Mouse (Mus musculus): ENCODE measurements around the gene Tmc3.

The Tmc3 gene

DNA sequence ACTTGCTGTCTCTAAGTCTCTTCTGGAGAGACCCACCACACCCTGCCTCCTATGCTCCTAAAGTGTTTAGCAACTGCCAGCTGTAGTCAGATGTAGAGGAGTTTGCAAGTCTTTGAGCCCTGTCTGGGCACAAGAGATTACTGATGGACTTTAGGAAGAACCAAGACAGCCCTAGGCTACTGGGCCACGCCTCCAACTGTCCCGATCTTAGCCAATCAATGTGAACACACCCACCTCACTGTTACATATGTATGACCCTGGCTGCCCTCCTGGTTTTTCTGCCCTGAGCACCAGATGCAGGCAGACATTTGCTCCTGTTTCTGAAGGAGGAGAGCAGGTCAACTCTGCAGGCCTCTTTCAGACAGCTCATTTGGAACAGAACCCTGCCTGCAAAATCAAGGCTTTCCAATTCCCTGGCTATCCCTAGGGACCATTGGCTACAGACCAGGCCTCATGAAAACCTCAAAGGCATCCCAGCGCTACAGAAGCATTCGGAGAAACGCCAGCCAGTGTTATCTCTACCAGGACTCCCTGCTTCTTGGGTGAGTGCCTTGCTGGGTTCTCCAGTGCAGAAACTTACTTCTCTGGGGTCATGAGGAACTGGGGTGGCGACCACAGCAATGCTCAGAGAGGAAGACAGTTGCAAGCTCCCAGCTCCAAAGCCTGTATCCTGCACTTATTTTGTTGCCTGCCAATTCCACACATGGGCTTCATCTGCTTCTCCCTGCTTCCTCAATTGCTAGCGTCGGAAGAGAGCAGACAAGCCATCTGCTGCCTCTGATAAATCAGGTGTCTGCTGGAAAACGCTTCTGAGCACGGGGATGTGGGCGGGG, at the start of gene Tmc3:
TSS of gene Tmc3 (plus strand) at position 289 of the 833 bp plus-strand sequence.
- in situ Hi-C loops (cut with MboI, MseI): no loop called here

DNA sequence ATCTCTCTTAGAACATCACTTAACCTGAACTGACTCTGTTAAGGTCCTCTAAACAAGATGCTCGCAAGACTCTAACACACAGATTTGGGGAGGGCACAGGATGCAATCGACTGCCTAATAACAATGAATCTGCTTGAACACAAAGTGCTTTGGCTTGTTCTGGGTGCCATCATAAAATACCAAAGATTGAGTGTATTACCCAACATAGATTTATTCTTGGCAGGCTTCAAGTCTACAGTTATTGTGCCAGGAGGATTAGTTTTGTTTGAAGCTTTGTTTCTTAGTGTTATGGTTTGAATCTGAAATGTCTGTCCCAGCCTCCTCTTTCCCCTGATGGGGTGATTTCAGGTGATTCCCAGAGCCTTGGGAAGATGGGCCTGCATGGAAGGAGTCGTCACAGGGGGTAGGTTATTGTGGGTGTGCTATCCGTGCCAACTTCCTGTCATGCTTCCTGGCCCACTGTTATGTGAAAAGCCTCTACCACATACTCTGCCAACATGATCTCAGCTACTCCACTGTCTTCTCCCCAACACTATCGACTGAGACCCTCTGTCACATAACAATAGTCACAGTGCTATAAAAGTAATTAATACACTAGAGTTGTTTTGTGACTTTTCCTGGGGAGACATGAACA, 43.1 kb upstream of the Tmc3 start:
- in situ Hi-C loops (cut with MboI, MseI): no loop called here

- in situ Hi-C loops (cut with MboI, MseI): no loop called here
These were observed 35.9 kb upstream of the Tmc3 start for GRCm38 (mm10) chr7:83548686-83549352.

GRCm38 (mm10) chr7:83549353-83549774, 35.4 kb upstream of the Tmc3 start:
- in situ Hi-C loops (cut with MboI, MseI): no loop called here

GRCm38 (mm10) chr7:83549951-83550407, 34.7 kb upstream of the Tmc3 start:
- in situ Hi-C loops (cut with MboI, MseI): loop anchor here (5.0 kb wide), 1 partner anchor 838 kb away; no protein-coding TSS in a partner anchor

DNA sequence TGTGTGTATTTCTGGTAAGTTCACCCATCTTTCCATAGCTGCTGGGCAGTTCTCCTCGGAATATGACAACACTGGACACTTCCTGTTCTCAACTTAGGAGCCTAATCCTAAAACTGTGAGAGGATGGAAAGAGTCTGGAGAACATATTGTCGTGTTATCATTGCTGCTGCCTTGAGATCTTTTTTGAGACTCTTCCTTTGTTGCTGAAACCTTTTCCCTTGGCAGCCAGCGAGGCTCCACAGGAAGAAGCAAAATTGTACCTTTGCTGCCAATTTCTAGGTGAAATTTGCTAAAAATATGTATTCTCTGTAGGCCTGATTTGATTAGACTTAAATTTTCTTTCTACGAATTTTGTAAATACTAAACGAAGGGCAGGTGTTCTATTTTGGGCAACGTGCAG, 30.2 kb upstream of the Tmc3 start:
- in situ Hi-C loops (cut with MboI, MseI): loop anchor here (5.0 kb wide), 1 partner anchor 842 kb away; no protein-coding TSS in a partner anchor

GRCm38 (mm10) chr7:83556488-83556887, 28.2 kb upstream of the Tmc3 start:
- in situ Hi-C loops (cut with MboI, MseI): no loop called here

GRCm38 (mm10) chr7:83558741-83559280, 25.9 kb upstream of the Tmc3 start:
- in situ Hi-C loops (cut with MboI, MseI): no loop called here

DNA sequence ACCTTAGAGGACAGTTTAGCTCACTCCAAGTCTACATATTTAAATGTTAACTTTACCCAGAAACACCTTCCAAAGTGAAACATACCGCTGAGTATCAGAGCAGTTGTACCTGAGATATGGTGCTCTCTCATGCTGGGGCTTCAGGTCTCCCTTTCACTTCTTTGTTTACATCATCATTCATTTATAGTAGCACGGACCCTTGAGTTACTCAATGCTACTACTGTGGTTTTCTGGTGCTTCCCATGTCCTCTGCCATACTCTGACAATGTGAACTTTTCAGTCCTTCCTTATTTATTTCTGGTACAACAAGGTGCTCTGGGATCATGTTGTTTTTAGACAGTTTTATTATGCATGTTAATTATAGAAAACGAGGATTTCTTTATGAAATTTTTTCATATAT, 25.2 kb upstream of the Tmc3 start:
- in situ Hi-C loops (cut with MboI, MseI): no loop called here

- in situ Hi-C loops (cut with MboI, MseI): no loop called here
These were observed 22.9 kb upstream of the Tmc3 start for GRCm38 (mm10) chr7:83561849-83562248.

DNA sequence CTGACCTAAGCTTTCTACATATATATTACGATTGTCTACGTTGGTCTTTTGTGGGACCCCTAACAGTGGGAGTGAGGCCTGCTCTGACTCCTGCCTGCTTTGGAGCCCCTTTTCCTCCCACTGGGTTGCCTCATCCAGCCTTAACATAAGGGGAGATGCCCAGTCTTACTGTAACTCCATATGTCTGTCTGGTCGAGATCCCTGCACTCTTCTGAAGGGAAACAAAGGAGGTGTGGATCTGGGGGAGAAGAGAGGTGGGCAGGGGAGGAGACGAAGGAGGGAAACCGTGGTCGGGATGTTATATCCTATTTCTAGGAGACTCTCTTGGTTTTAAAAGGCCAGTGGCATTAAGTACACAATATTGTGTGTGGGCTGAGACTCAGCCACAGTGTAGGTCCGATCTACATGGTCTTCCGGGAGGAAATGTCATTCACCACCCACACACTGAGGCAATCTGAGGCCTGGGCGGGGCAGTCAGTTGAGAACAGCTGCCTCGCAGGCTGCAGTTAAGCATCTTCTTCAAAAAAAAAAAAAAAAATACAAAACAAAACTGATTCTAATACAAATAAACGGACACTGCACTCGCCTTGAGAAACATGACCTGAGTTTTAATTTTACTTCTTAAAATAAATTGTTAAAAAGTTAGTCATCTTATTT, 20.0 kb upstream of the Tmc3 start:
- in situ Hi-C loops (cut with MboI, MseI): loop anchor here (5.0 kb wide), 1 partner anchor 103 kb away; no protein-coding TSS in a partner anchor

GRCm38 (mm10) chr7:83565976-83566375, 18.8 kb upstream of the Tmc3 start:
- in situ Hi-C loops (cut with MboI, MseI): loop anchor here (5.0 kb wide), 1 partner anchor 101 kb away; no protein-coding TSS in a partner anchor

DNA sequence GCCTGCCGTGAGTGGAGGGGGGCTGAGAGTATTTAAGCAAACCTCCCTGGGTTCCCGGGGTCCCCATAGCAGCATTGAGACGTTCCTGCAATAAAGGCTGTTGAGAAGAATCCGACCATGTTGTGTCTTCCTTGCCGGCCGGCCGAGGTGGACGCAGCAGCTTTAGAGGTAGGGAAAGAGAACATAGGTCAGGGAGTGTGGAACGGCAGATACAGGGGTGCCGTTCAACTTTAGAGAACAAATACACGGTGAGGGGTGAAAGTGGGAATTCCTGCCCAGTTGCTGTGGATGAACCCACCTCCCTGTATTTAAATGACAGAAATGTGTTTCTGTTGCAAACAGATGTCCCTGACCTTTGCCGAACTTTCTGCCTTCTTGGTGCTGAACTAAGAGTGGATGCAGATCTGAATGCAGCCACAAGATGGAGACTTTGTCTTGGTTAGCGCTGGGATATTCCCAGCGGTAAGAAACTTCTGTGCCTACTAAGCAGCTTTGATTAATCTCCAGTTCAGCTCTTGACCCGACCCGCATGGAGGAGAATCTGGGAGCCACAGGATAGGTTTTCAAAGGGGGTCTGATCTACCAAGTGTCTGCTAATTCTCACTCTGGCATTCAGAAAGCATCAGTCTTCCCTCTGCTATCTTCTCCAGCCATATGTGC, 16.8 kb upstream of the Tmc3 start:
- in situ Hi-C loops (cut with MboI, MseI): loop anchor here (5.0 kb wide), 1 partner anchor 99 kb away; no protein-coding TSS in a partner anchor

- in situ Hi-C loops (cut with MboI, MseI): loop anchor here (5.0 kb wide), 1 partner anchor 98 kb away; no protein-coding TSS in a partner anchor
These were observed 15.9 kb upstream of the Tmc3 start for GRCm38 (mm10) chr7:83568815-83569214.

GRCm38 (mm10) chr7:83569436-83569835, 15.3 kb upstream of the Tmc3 start:
- in situ Hi-C loops (cut with MboI, MseI): loop anchor here (5.0 kb wide), 1 partner anchor 98 kb away; no protein-coding TSS in a partner anchor

DNA sequence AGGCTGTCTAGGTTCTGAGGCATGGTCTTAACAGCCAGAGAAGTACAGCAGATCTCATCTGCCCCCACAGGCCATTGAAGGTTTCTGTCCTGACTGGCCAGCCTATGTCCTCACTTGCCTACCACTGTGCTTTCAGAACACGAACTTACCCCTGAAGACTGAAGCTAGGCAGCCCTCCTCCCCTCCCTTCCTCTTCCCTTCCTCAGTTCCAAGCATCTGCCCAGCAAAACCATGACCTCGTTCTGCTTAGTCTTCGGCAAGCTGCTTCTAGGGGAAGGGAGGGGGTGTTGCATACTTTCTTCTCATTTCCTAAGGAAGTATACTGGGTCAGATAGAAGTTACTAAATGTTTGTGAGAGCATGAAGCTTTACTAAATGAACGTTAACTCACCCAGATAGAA, 13.7 kb upstream of the Tmc3 start:
- in situ Hi-C loops (cut with MboI, MseI): no loop called here

DNA sequence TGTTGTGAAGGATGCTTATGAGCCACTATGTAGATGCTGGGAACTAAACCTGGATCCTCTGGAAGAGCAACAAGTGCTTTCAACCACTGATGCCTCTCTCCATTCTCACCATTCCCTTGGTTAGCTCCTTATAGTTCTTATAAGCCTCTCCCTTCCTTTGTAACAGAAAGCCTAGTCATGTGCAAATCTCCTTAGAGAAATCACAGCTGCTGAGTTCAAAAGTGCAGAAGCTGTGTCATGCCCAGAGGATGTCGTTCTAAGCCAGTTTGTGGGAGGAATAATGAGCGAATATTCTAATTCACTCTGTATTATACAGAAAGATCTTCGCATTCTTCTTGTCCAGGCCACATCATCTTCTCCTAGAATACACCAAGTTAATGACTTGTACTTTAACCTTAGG, 12.8 kb upstream of the Tmc3 start:
- in situ Hi-C loops (cut with MboI, MseI): no loop called here

DNA sequence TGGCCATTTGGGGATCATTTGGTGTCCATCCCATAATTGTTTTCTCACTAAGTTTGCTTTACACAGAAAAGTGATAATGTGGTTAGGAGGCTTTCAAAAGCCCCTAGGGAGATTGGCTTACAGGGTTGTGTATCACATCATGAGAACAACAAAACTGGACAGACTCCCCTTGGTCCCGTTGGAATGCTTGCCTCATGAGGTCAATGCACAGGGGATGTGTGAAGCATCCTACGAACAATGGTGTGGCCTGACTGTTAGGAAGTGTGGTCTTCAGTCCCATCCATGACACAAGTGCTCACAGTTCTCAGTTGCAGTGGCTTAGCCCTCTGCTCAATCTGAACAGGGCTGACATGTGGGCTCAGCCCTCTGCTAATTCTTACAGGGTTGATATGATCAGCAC, 12.3 kb upstream of the Tmc3 start:
- in situ Hi-C loops (cut with MboI, MseI): no loop called here

GRCm38 (mm10) chr7:83580946-83581345, 3.8 kb upstream of the Tmc3 start:
- in situ Hi-C loops (cut with MboI, MseI): no loop called here

DNA sequence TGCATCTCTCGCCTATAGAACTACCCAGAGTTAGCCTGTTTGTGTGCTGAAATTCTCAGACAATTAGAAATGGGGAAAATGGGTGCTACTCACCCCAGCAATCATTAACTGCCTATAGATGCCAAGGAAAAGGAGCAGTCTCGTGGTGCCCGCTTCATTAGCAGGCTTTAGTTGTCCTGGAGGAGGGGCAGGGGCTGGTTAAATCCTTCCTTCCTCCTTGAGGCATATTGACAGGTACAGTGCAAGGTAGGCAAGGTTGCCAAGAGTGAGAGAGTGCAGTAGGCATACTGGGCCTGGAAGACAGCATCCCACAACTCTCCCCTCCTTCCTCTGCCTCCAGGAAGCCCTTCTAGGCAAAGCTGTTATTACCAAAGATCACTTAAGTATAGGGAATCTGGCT, 9.3 kb downstream of the Tmc3 start:
- in situ Hi-C loops (cut with MboI, MseI): no loop called here

GRCm38 (mm10) chr7:83597063-83597462, 12.3 kb downstream of the Tmc3 start:
- in situ Hi-C loops (cut with MboI, MseI): no loop called here

Data from T-helper 1 cell (primary cell).